Mouse (Mus musculus): ENCODE data around the gene Bhlhe40. TPM values are rescaled to one million over a fixed set of nuclear protein-coding genes. Genes with fewer than 3 reads are reported as not detected.

Gene Bhlhe40
- polyA plus RNA-seq, 1 experiment = not detected

DNA sequence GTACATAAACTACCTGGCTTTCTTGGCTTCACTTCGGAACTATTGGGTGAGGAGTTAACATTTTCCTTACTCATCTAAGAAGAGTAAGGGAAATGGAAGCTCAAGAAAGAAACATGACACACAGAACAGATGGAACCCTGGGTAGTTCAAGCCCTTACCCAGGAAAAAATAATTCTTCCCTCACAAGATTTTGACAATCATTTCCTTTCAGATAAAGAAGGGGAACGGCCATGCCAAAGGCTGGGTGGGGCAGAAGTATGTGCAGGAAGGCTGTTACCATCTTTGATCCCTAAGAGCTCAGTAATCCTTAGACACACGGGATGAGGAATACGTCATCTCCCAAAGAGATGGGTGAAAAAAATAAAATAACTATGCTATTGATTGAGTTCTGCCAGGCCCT, 20.7 kb downstream of the Bhlhe40 start:
- 93% methylated on average over 4 of the region's 4 CpGs for WGBS
- TF ChIP-seq CTCF (IDR thresholded peaks at IDR 0.05; ENCODE audit: insufficient read depth, low read depth, low read length) (no peak), POLR2A (IDR thresholded peaks at IDR 0.05; ENCODE audit: insufficient read depth, low read depth, low read length) (no peak)
- Histone ChIP-seq H3K27ac (ENCODE audit: insufficient read depth, low read depth, low read length) (no peak overlapping the region), H3K4me3 (ENCODE audit: insufficient read depth, low read depth, low read length) (no peak overlapping the region), H3K4me1 (ENCODE audit: control insufficient read depth, insufficient read depth, low read length) (no peaks in the 10 kb centered on the region)

DNA sequence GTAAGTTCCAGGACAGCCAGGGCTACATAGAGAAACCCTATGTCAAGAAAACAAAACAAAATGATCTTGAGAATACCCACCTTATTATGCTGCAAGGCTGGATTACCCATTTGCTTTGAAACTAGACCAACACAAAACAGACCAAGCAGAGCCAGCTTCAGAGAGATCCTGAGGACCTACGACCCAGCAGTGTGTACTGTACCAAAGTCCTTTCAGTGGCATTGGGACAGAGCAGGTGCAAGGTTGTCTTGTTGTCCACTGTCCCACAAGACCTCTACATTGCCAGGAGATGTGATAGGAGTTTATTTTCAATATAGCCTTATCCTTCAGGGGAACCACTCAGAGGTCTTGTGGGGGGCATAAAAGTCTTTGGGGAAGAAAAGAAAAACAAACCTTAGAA, 22.7 kb downstream of the Bhlhe40 start:
- Histone ChIP-seq H3K27ac (ENCODE audit: insufficient read depth, low read depth, low read length) (no peak overlapping the region), H3K4me1 (ENCODE audit: control insufficient read depth, insufficient read depth, low read length) (no peaks in the 10 kb centered on the region), H3K4me3 (ENCODE audit: insufficient read depth, low read depth, low read length) (no peak overlapping the region)
- 83% methylated on average over 1 of the region's 1 CpGs for WGBS
- no peak for TF ChIP-seq CTCF (IDR thresholded peaks at IDR 0.05; ENCODE audit: insufficient read depth, low read depth, low read length)
- TF ChIP-seq POLR2A (IDR thresholded peaks at IDR 0.05; ENCODE audit: insufficient read depth, low read depth, low read length) = no peak

DNA sequence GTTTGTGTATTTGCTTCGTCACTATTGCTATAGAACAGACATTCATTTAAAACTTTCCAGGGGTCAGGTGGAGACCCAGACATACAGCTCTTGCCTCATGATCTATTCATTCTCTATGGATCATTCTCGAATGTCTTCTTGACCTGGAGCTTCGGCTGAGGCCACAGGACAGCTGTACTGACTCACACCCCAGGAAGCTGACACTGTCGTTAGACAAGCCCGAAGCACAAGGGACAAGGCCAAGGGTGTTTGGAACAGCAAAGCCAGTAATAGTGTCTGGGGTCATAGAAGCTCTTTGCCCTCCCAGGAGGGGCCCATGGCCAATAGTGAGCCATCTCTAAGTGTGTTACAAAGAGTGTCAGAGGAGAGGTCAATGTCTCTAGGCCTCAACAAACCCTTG, 24.0 kb downstream of the Bhlhe40 start:
- 89% methylated on average over 5 of the region's 5 CpGs for whole genome bisulfite sequencing
- H3K27ac ChIP-seq (ENCODE audit: insufficient read depth, low read depth, low read length) = no peak overlapping the region
- H3K4me3 ChIP-seq (ENCODE audit: insufficient read depth, low read depth, low read length) = no peak overlapping the region
- H3K4me1 ChIP-seq (ENCODE audit: control insufficient read depth, insufficient read depth, low read length) = no peaks in the 10 kb centered on the region
- no peak for TF ChIP-seq POLR2A (IDR thresholded peaks at IDR 0.05; ENCODE audit: insufficient read depth, low read depth, low read length)
- no peak for TF ChIP-seq CTCF (IDR thresholded peaks at IDR 0.05; ENCODE audit: insufficient read depth, low read depth, low read length)

DNA sequence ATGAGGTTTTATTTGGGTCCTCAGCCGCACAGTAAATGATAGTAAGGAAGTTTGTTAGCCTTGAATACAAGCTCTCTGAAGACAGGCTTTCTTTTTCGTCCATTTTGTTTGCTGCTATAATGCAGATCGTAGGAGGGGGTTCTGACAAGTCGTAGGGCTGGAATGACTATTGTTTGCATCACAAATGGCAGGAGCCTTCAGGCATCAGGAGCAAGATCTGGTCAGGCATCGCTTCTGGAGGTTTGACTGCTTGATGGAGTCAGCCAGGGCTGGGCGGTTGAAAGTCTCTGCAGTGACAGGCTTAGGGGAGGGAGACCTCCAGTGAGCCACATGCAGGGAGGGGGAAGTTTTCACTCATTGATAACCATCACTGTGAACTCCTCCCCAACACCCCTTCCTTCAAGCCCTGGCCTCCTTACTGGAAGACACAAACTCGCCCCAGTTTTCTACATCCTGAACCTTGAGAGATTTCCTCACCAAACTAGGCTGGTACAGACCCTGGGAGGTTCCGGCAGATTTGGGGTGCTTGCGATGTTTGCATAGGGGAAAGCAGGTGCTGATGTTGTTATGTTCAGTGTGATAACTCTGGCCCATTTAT, 25.4 kb downstream of the Bhlhe40 start:
- 78% methylated on average over 9 of the region's 9 CpGs for WGBS
- TF ChIP-seq POLR2A (IDR thresholded peaks at IDR 0.05; ENCODE audit: insufficient read depth, low read depth, low read length) (no peak), CTCF (IDR thresholded peaks at IDR 0.05; ENCODE audit: insufficient read depth, low read depth, low read length) (no peak)
- Histone ChIP-seq H3K4me3 (ENCODE audit: insufficient read depth, low read depth, low read length) (no peak overlapping the region), H3K27ac (ENCODE audit: insufficient read depth, low read depth, low read length) (no peak overlapping the region), H3K4me1 (ENCODE audit: control insufficient read depth, insufficient read depth, low read length) (no peaks in the 10 kb centered on the region)

DNA sequence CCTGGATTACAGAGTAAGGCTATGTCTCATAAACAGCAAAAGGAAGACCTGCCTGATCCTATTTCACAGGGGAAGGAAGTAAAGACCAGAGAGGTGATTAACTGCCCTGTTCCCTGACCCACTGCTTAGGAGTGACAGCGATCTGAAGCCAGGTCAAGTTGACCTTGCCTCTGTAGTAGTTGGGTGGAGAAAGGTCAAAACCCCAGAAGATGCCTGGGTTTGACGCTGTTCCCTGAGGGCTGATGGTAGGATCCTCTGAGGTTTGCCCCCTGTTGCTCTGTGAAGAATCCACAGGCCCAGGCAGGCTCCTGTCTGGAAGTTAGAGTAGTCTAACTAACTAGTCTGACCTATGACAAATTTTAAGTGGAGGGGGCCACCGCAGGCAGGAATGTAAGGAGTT, 26.5 kb downstream of the Bhlhe40 start:
- Histone ChIP-seq H3K27ac (ENCODE audit: insufficient read depth, low read depth, low read length) (no peak overlapping the region), H3K4me3 (ENCODE audit: insufficient read depth, low read depth, low read length) (no peak overlapping the region), H3K4me1 (ENCODE audit: control insufficient read depth, insufficient read depth, low read length) (no peaks in the 10 kb centered on the region)
- 95% methylated on average over 3 of the region's 3 CpGs for WGBS
- TF ChIP-seq POLR2A (IDR thresholded peaks at IDR 0.05; ENCODE audit: insufficient read depth, low read depth, low read length) (no peak), CTCF (IDR thresholded peaks at IDR 0.05; ENCODE audit: insufficient read depth, low read depth, low read length) (no peak)

DNA sequence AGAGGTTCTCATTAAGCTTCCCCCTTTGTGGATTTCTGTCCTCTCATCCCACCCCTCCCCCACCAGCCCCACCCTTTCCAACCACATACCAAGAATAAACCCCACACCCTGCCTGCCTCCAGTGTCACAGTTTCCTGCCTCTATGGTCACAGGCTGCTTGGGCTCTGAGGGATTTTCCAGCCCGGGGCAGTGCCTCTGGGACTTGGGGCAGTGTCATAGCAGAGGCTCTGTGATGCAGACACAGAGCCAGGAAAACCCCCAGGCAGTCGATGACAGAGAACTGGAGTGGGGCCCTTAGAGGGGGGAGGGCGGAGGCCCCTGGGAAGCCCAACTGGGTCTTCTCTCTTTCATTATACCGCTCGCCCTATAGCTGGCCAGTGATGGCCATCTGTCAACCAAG, 27.9 kb downstream of the Bhlhe40 start:
- no peaks in the 10 kb centered on the region for H3K4me1 ChIP-seq (ENCODE audit: control insufficient read depth, insufficient read depth, low read length)
- WGBS = 71% methylated on average over 5 of the region's 5 CpGs
- H3K4me3 ChIP-seq (ENCODE audit: insufficient read depth, low read depth, low read length) = no peak overlapping the region
- TF ChIP-seq POLR2A (IDR thresholded peaks at IDR 0.05; ENCODE audit: insufficient read depth, low read depth, low read length) (no peak), CTCF (IDR thresholded peaks at IDR 0.05; ENCODE audit: insufficient read depth, low read depth, low read length) (no peak)
- H3K27ac ChIP-seq (ENCODE audit: insufficient read depth, low read depth, low read length) = no peak overlapping the region

DNA sequence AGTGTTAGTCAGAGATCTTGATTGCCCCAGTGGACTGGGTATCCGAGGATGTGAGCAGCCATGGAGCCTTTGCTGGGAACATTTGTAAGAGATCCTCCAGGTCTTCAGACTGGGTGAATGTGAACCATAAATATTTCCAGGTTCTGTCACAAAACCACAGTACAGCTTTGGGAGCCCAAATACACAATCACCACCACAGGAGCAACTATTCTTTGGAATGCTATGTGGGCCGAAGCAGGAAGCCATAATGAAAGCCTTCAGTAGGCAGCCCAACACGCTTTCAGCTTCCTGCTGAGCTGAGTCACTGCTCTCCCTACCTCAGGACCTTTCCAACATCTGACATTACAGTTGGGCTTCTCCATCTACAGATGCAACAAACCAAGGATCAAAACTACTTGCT, 32.6 kb downstream of the Bhlhe40 start:
- H3K27ac ChIP-seq (ENCODE audit: insufficient read depth, low read depth, low read length) = no peak overlapping the region
- H3K4me1 ChIP-seq (ENCODE audit: control insufficient read depth, insufficient read depth, low read length) = no peaks in the 10 kb centered on the region
- TF ChIP-seq CTCF (IDR thresholded peaks at IDR 0.05; ENCODE audit: insufficient read depth, low read depth, low read length) (no peak), POLR2A (IDR thresholded peaks at IDR 0.05; ENCODE audit: insufficient read depth, low read depth, low read length) (no peak)
- 59% methylated on average over 3 of the region's 3 CpGs for whole genome bisulfite sequencing
- H3K4me3 ChIP-seq (ENCODE audit: insufficient read depth, low read depth, low read length) = no peak overlapping the region

DNA sequence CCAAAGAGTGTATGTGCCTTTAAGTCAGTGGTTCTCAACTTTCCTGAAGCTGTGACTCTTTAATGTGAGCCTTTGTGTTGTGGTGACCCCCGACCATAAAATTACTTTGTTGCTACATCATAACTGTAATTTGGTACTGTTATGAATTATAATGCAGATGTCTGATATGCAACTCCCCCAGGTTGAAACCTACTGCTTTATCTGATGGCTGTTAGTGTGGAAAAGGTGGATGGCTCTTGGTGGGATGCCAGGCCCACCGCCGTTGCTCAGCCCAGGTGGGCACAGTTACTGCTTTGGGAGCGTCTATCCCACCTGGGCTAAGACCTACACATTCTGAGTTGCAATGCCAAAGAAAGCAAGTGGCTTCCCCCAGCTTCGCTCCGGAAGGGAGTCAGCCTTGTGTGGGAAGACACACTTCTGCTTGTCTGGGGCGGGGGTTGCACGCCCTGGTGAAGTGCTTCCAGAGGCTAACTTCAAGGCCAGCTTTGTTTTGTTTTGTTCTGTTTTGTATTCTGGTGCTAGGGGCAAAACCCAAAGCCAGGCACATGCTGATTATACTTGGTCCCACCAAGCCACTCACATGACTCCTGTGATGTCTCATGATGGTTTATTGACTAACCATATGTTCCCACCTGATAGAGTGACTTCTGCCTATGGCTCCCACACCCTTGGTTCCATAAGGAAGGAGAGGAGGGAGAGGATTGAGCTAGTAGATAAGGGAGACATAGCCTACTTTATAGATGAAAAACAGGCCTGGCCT, 34.7 kb downstream of the Bhlhe40 start:
- H3K4me3 ChIP-seq (ENCODE audit: insufficient read depth, low read depth, low read length) = no peak overlapping the region
- no peaks in the 10 kb centered on the region for H3K4me1 ChIP-seq (ENCODE audit: control insufficient read depth, insufficient read depth, low read length)
- TF ChIP-seq POLR2A (IDR thresholded peaks at IDR 0.05; ENCODE audit: insufficient read depth, low read depth, low read length) (no peak), CTCF (IDR thresholded peaks at IDR 0.05; ENCODE audit: insufficient read depth, low read depth, low read length) (no peak)
- H3K27ac ChIP-seq (ENCODE audit: insufficient read depth, low read depth, low read length) = no peak overlapping the region
- 81% methylated on average over 8 of the region's 8 CpGs for whole genome bisulfite sequencing
